Mouse (Mus musculus): ENCODE results near the gene Tarbp1. TPM values are rescaled to one million over a fixed set of nuclear protein-coding genes. Genes with fewer than 3 reads are reported as not detected.
"Not testable (repeated sequence)": the region's sequence is repeated elsewhere in the genome, so short reads cannot be mapped to it uniquely, and the experiment has no call there.

Tarbp1 gene
- polyA plus RNA-seq, 1 experiment = 0.27 TPM

DNA sequence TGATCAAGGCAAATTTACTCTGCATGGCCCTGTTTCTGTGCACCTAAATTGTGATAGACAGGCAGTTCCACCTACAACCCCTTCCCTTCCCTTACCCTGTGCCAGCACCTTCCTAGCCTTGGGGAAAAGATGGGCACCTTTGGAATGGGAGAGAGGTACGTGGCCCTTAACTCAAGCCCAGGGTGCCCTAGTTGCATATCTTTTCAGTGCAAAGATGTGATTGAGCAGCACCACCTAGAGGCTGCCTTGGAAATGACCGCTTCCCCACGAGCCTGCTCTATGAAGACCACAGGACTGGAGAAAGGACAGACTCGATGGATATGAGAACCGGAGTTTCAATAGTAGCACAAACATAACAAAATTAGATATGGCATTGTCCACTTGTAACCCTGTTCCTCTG is 8.1 kb upstream of the Tarbp1 start:
- Histone ChIP-seq H3K4me3 (ENCODE audit: control insufficient read depth, low read depth, low read length) (no peak overlapping the region), H3K4me1 (ENCODE audit: control insufficient read depth, insufficient read depth, low read length) (no peaks in the 10 kb centered on the region), H3K36me3 (ENCODE audit: control insufficient read depth, insufficient read depth, low read length) (no peaks in the 10 kb centered on the region), H3K27me3 (ENCODE audit: control insufficient read depth, insufficient read depth, low read length) (no peaks in the 10 kb centered on the region), H3K27ac (ENCODE audit: control insufficient read depth, insufficient read depth, low read depth, low read length) (no peak overlapping the region)
- peak; percentile 79; the same call in 1 of the 2 replicates for TF ChIP-seq CTCF (IDR thresholded peaks at IDR 0.05; ENCODE audit: control insufficient read depth, insufficient read depth, insufficient replicate concordance, low read depth, low read length)
- TF ChIP-seq POLR2A (IDR thresholded peaks at IDR 0.05; ENCODE audit: control insufficient read depth, low read depth, low read length) = no peak

DNA sequence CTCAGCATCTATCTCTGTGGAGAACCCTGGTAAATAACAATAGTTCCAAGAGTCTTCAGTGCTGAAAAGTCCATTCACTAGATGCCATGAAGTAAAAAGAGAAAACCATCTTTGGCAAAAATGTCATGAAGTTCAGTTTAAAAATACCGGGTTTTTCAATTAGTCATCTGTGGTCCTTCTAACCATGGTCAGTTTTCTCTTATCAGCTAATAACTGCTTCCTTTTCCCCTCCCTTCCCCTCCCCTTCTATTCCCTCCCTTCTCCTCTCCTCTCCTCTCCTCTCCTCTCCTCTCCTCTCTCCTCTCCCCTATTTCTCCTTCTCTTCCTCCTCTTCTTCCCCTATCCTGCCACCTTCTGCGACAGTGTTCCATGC is 7.5 kb upstream of the Tarbp1 start:
- Histone ChIP-seq H3K27ac (ENCODE audit: control insufficient read depth, insufficient read depth, low read depth, low read length) (no peak overlapping the region), H3K4me3 (ENCODE audit: control insufficient read depth, low read depth, low read length) (no peak overlapping the region), H3K36me3 (ENCODE audit: control insufficient read depth, insufficient read depth, low read length) (no peaks in the 10 kb centered on the region), H3K4me1 (ENCODE audit: control insufficient read depth, insufficient read depth, low read length) (no peaks in the 10 kb centered on the region), H3K27me3 (ENCODE audit: control insufficient read depth, insufficient read depth, low read length) (no peaks in the 10 kb centered on the region)
- no peak for TF ChIP-seq CTCF (IDR thresholded peaks at IDR 0.05; ENCODE audit: control insufficient read depth, insufficient read depth, insufficient replicate concordance, low read depth, low read length)
- TF ChIP-seq POLR2A (IDR thresholded peaks at IDR 0.05; ENCODE audit: control insufficient read depth, low read depth, low read length) = no peak

DNA sequence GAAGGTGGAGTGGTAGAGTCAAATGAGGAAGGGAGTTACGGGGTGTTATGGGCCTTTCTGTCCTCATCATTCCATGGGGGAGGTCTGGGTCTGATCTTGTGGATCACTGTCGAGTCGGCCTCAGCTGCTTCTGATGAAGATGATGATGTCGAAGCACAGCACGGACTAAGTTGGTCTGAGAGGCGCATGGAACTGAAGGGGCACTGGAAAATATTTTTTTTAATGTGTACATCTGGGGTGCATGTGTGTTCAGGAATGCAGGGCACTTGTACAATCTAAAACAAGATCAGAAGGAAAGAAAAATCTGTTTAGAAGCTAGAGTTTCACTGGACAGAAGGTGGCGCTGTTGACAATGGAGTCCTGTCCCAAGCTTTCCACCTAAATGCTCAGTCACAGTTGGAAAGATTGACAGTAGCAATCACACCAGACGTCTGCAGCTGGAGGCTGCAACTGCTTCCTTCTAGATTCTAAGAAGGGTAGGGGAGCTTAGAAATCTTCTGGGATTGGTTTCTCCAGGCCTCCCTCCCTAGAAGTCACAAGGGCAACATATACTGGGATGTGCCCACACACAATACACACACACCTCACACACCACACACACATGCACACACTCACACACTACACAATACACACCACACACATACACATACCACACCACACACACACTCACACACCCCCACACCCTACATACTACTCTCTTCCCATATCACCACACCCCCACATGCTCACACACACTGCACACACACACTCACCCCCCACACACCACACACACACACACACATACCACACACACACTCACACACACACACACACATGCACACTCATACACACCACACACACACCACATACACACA is 6.9 kb upstream of the Tarbp1 start:
- Histone ChIP-seq H3K36me3 (ENCODE audit: control insufficient read depth, insufficient read depth, low read length) (no peaks in the 10 kb centered on the region), H3K27me3 (ENCODE audit: control insufficient read depth, insufficient read depth, low read length) (no peaks in the 10 kb centered on the region), H3K4me3 (ENCODE audit: control insufficient read depth, low read depth, low read length) (no peak overlapping the region), H3K27ac (ENCODE audit: control insufficient read depth, insufficient read depth, low read depth, low read length) (no peak overlapping the region), H3K4me1 (ENCODE audit: control insufficient read depth, insufficient read depth, low read length) (no peaks in the 10 kb centered on the region)
- TF ChIP-seq CTCF (IDR thresholded peaks at IDR 0.05; ENCODE audit: control insufficient read depth, insufficient read depth, insufficient replicate concordance, low read depth, low read length) (no peak), POLR2A (IDR thresholded peaks at IDR 0.05; ENCODE audit: control insufficient read depth, low read depth, low read length) (no peak)

DNA sequence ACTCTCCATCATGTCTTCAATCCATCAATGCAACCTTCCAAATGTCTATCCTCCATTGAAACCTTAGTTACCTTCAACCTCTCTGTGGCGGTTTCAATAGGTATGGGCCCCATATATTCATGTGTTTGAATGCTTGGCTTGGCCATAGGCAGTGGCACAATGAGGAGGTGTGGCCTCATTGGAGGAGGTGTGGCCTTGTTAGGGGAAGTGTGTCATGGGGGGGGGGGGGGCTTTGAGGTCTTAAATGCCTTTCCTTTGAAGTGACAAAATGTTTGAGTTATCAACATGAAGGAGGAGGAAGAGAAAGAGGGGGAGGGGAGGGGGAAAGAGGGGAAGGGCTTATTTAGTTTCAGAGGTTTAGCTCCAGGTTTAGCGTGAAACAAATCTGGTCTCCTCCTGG is 5.5 kb upstream of the Tarbp1 start:
- no peaks in the 10 kb centered on the region for H3K36me3 ChIP-seq (ENCODE audit: control insufficient read depth, insufficient read depth, low read length)
- no peak overlapping the region for H3K27ac ChIP-seq (ENCODE audit: control insufficient read depth, insufficient read depth, low read depth, low read length)
- peaks cover 3% of the 10 kb centered on the region; the same call in 1 of the 2 replicates for H3K4me1 ChIP-seq (ENCODE audit: control insufficient read depth, insufficient read depth, low read length)
- H3K4me3 ChIP-seq (ENCODE audit: control insufficient read depth, low read depth, low read length) = no peak overlapping the region
- no peak for TF ChIP-seq POLR2A (IDR thresholded peaks at IDR 0.05; ENCODE audit: control insufficient read depth, low read depth, low read length)
- no peak for TF ChIP-seq CTCF (IDR thresholded peaks at IDR 0.05; ENCODE audit: control insufficient read depth, insufficient read depth, insufficient replicate concordance, low read depth, low read length)
- H3K27me3 ChIP-seq (ENCODE audit: control insufficient read depth, insufficient read depth, low read length) = no peaks in the 10 kb centered on the region

DNA sequence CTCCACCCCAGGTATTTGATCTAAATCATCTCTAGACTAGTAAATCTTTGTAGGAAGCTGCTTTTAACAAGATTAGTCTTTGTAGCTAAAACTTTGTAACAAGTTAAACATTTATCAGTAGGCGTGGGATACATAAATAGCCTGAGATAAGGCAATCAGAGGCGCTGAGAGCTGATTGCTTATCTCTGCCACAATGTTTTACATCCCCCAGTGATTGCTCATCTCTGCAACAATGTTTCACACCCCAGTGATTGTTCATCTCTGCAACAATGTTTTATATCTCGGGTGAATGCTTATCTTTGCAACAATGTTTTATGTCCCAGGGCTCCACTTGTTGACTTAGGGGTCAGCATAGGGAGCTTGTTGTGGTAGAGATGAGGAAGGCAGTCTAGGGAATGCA is 3.8 kb upstream of the Tarbp1 start:
- no peaks in the 10 kb centered on the region for H3K36me3 ChIP-seq (ENCODE audit: control insufficient read depth, insufficient read depth, low read length)
- no peak overlapping the region for H3K27ac ChIP-seq (ENCODE audit: control insufficient read depth, insufficient read depth, low read depth, low read length)
- no peaks in the 10 kb centered on the region for H3K27me3 ChIP-seq (ENCODE audit: control insufficient read depth, insufficient read depth, low read length)
- no peak for TF ChIP-seq CTCF (IDR thresholded peaks at IDR 0.05; ENCODE audit: control insufficient read depth, insufficient read depth, insufficient replicate concordance, low read depth, low read length)
- no peak for TF ChIP-seq POLR2A (IDR thresholded peaks at IDR 0.05; ENCODE audit: control insufficient read depth, low read depth, low read length)
- H3K4me3 ChIP-seq (ENCODE audit: control insufficient read depth, low read depth, low read length) = no peak overlapping the region
- H3K4me1 ChIP-seq (ENCODE audit: control insufficient read depth, insufficient read depth, low read length) = peaks cover 8% of the 10 kb centered on the region

DNA sequence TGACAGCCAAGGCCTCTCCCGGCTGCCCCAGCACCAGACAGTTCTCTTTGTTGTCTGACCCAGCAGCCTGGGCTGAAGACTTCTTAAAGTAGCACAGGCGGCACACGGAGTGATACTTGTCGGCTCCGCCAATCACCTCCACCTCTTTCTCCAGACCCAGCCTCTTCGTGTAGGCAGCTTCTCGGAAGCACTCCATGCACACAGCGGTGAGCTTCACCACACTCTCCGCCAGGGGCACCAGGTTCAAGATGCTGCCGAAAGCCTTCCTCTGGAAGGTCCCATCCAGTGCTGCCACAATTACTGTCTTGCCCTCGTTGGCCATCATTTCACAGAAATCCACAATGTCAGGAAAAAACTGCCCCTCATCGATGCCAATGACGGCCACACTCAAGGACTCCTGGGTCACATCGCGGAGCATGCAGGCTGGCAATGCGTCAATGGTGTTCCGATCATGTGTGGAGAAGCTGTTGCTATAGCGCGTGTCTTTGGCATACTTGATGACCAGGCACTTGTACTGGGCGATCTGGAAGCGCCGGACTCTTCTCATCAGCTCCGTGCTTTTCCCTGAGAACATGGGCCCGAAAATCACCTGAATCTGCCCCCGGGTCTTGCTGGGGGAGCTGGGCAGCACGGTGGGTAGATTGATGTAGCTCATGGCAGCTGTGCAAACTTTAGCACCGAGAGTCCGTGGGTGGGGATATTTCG is 1.4 kb upstream of the Tarbp1 start:
- not testable (repeated sequence) for H3K36me3 ChIP-seq (ENCODE audit: control insufficient read depth, insufficient read depth, low read length); H3K27ac ChIP-seq (ENCODE audit: control insufficient read depth, insufficient read depth, low read depth, low read length); H3K4me3 ChIP-seq (ENCODE audit: control insufficient read depth, low read depth, low read length); H3K27me3 ChIP-seq (ENCODE audit: control insufficient read depth, insufficient read depth, low read length); H3K4me1 ChIP-seq (ENCODE audit: control insufficient read depth, insufficient read depth, low read length)

DNA sequence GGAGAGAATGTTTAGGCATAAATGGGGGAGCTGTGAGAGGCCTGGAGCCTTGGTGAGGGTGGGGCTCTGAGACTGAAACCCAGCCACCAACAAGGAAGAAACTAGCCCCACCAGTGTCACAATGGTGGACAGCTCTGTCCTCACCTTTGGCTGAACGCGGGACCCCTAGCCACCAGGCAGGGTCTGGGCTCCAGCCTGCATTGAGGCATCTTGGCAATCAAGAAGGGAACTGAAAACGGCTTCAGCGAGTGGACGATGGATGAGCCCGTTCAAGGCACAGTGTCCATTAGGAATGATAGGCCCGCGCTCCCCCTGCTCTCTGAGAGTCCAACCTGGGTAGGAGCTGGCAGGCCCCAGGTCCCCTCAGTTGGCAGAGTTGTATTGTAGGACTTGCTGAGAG is 873 bp upstream of the Tarbp1 start:
- not testable (repeated sequence) for H3K4me3 ChIP-seq (ENCODE audit: control insufficient read depth, low read depth, low read length); H3K27me3 ChIP-seq (ENCODE audit: control insufficient read depth, insufficient read depth, low read length); H3K4me1 ChIP-seq (ENCODE audit: control insufficient read depth, insufficient read depth, low read length); H3K36me3 ChIP-seq (ENCODE audit: control insufficient read depth, insufficient read depth, low read length); H3K27ac ChIP-seq (ENCODE audit: control insufficient read depth, insufficient read depth, low read depth, low read length)
